Mouse (Mus musculus) urinary bladder, postnatal 10 days (tissue): Measurements from ENCODE around the gene Dnajc5.

ENCODE experiments used
- DNase-seq: peaks from one replicate; pipeline ENCODE4 v3.0.0; 2022; ENCODE audit warnings: low spot score

Dnajc5 gene

GRCm38 (mm10) chr2:181511231-181511630, 9.1 kb upstream of the Dnajc5 start:
- DNase-seq = no peak

- no peak for DNase-seq
Observed at GRCm38 (mm10) chr2:181519201-181519600, 1.1 kb upstream of the Dnajc5 start.

GRCm38 (mm10) chr2:181520936-181521227, 597 bp downstream of the Dnajc5 start:
- DNase-seq = no peak

- no peak for DNase-seq
Observed at GRCm38 (mm10) chr2:181521491-181521890, 1.2 kb downstream of the Dnajc5 start.

- DNase-seq = no peak
Observed at GRCm38 (mm10) chr2:181522811-181523210, 2.5 kb downstream of the Dnajc5 start.

- no peak for DNase-seq
Observed at GRCm38 (mm10) chr2:181525526-181525925, 5.2 kb downstream of the Dnajc5 start.

GRCm38 (mm10) chr2:181529076-181529475, 8.8 kb downstream of the Dnajc5 start:
- DNase-seq = no peak

GRCm38 (mm10) chr2:181532589-181532988, 12.3 kb downstream of the Dnajc5 start:
- DNase-seq = no peak

- DNase-seq = no peak
Observed at GRCm38 (mm10) chr2:181536410-181536809, 16.1 kb downstream of the Dnajc5 start.

GRCm38 (mm10) chr2:181537444-181538047, 17.3 kb downstream of the Dnajc5 start:
- no peak for DNase-seq

GRCm38 (mm10) chr2:181541761-181542380, 21.6 kb downstream of the Dnajc5 start:
- no peak for DNase-seq

- DNase-seq = no peak
Observed at GRCm38 (mm10) chr2:181546142-181546541, 25.9 kb downstream of the Dnajc5 start.

- no peak for DNase-seq
Observed at GRCm38 (mm10) chr2:181548227-181548626, 27.9 kb downstream of the Dnajc5 start.

GRCm38 (mm10) chr2:181548682-181549081, 28.4 kb downstream of the Dnajc5 start:
- DNase-seq = no peak

GRCm38 (mm10) chr2:181550233-181550632, 29.9 kb downstream of the Dnajc5 start:
- DNase-seq = no peak

- DNase-seq = no peak
Observed at GRCm38 (mm10) chr2:181553772-181554171, 33.5 kb downstream of the Dnajc5 start.

GRCm38 (mm10) chr2:181567338-181567737, 47.1 kb downstream of the Dnajc5 start:
- DNase-seq = no peak

- no peak for DNase-seq
Observed at GRCm38 (mm10) chr2:181568272-181569008, 48.2 kb downstream of the Dnajc5 start.

GRCm38 (mm10) chr2:181569856-181570255, 49.6 kb downstream of the Dnajc5 start:
- no peak for DNase-seq

GRCm38 (mm10) chr2:181570375-181570774, 50.1 kb downstream of the Dnajc5 start:
- DNase-seq = no peak

- DNase-seq = no peak
Observed at GRCm38 (mm10) chr2:181570921-181571595, 50.8 kb downstream of the Dnajc5 start.

- DNase-seq = no peak
Observed at GRCm38 (mm10) chr2:181571941-181572670, 51.8 kb downstream of the Dnajc5 start.
